Mouse (Mus musculus) lung, embryonic 16.5 days (tissue): ENCODE data around the gene Fbxl14. TPM values are rescaled to one million over a fixed set of nuclear protein-coding genes. Genes with fewer than 3 reads are reported as not detected.

Source experiments
- ATAC-seq: fragments of 200-750 bp; cut with Nextera tagmentation; 2 replicates; pipeline ENCODE4 v1.8.0; 2017; ENCODE audit warnings: low read depth, mild to moderate bottlenecking, moderate library complexity
- H3K27ac ChIP-seq: fragments of 300-500 bp; sonication (generic); 2 replicates; pipeline ENCODE4 v1.5.1; 2014; ENCODE audit warnings: mild to moderate bottlenecking, control low read depth, low read length
- H3K27me3 ChIP-seq: fragments of 300-500 bp; sonication (generic); 2 replicates; pipeline ENCODE4 v1.6.1; 2014; ENCODE audit warnings: low read depth, low read length, mixed read lengths; ENCODE audit not compliant: control insufficient read depth, insufficient read depth
- H3K36me3 ChIP-seq: fragments of 300-500 bp; sonication (generic); 2 replicates; pipeline ENCODE4 v1.6.1; 2014; ENCODE audit warnings: low read length; ENCODE audit not compliant: control insufficient read depth, insufficient read depth
- H3K4me1 ChIP-seq: fragments of 300-500 bp; sonication (generic); replicated peaks from 2 replicates; pipeline ENCODE4 v1.6.1; 2014; ENCODE audit warnings: low read length, mixed read lengths; ENCODE audit not compliant: control insufficient read depth, insufficient read depth
- H3K4me2 ChIP-seq: fragments of 300-500 bp; sonication (generic); 2 replicates; pipeline ENCODE4 v1.6.1; 2014; ENCODE audit warnings: low read depth, low read length, control low read depth
- H3K4me3 ChIP-seq: fragments of 300-500 bp; sonication (generic); 2 replicates; pipeline ENCODE4 v1.5.1; 2014; ENCODE audit warnings: mild to moderate bottlenecking, low read length, control low read depth
- H3K9ac ChIP-seq: fragments of 300-500 bp; sonication (generic); 2 replicates; pipeline ENCODE4 v1.6.1; 2014; ENCODE audit warnings: low read length, control low read depth
- H3K9me3 ChIP-seq: fragments of 300-500 bp; sonication (generic); 2 replicates; pipeline ENCODE4 v1.6.1; 2016; ENCODE audit warnings: low read length; ENCODE audit not compliant: control insufficient read depth
- WGBS: fragments of 180-500 bp; shearing (Covaris S2); extraction: QIAGEN DNeasy Blood & Tissue Kit; methylation state at CpG from one replicate; pipeline ENCODE4 v1.1.7; 2014; 5-methylcytosine and 5-hydroxymethylcytosine counted together
- polyA plus RNA-seq: library from polyadenylated mRNA; unstranded; fragments of >200 nt; fragmentation: Nextera tagmentation; extraction: Ambion mirVana; gene quantifications from 2 replicates; pipeline ENCODE4 v1.2.1, GENCODE M21; 2015

Gene Fbxl14
- polyA plus RNA-seq, 1 experiment from 2014 or later = 4.0 TPM

GRCm38 (mm10) chr6:119448321-119449059 lies 31.0 kb upstream of the Fbxl14 start:
- 9% methylated on average over 18 of the region's 18 CpGs for WGBS
- Histone ChIP-seq H3K27ac (no peak overlapping the region), H3K36me3 (no peaks in the 10 kb centered on the region), H3K9ac (peak overlapping the region; percentile 52), H3K4me1 (peaks cover 31% of the 10 kb centered on the region), H3K9me3 (no peaks in the 10 kb centered on the region), H3K4me3 (peak overlapping the region; percentile 42), H3K4me2 (peak overlapping the region; percentile 77), H3K27me3 (no peaks in the 10 kb centered on the region)
- ATAC-seq = peak; percentile 27

GRCm38 (mm10) chr6:119449060-119449499 lies 30.4 kb upstream of the Fbxl14 start:
- H3K9me3 ChIP-seq = no peaks in the 10 kb centered on the region
- H3K4me2 ChIP-seq = peak overlapping the region; percentile 77
- no peaks in the 10 kb centered on the region for H3K27me3 ChIP-seq
- ATAC-seq = peak; percentile 69
- H3K4me1 ChIP-seq = peaks cover 27% of the 10 kb centered on the region
- no peak overlapping the region for H3K27ac ChIP-seq
- H3K36me3 ChIP-seq = no peaks in the 10 kb centered on the region
- H3K4me3 ChIP-seq = peak overlapping the region; percentile 42
- 3% methylated on average over 23 of the region's 23 CpGs for WGBS
- peak overlapping the region; percentile 52 for H3K9ac ChIP-seq

DNA sequence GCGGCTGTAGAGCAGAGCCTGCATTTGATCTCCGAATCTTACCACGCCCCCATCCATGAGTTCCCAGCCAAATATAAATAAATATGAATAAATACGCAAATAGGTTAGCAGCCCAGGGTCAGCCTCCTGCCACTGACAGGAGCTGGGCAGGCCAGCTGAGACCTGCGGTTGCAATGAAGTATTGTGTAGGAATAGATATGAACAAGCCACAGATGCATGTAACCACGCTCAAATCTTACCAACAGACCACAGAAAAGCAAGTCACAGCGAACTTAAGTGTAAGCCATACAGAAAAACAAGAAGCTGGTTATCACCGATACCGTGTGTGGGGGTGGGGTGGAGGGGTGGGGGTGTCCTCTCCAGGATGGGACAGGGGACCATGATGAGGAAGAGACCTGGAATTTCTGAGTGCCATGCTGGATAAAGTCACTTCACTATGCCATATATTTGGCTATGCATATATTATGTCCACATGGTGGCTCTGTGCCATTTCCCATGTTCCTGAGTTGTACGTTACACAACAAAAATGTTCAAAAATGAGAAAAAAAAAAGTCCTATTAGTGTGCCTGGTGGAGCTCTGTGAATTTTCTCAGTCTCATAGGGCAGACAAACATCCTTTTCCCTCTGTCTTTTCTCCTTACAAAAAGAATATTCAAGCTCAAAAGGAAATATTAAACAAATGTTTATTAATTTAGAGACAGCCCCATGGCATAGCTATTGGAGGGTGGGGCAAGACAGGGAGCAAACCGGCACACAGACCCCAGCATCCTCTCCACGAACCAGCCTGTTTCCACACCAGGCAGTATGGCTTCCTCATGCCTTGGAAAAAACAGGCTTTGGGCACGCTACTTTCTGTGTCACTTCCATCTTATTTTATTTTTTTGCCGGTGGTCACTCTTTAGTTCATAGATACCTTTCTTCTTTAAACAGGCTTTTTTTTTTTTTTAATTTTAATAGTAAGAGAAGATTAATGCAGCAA lies 28.2 kb upstream of the Fbxl14 start:
- Histone ChIP-seq H3K4me3 (peak overlapping the region; percentile 42), H3K27me3 (no peaks in the 10 kb centered on the region), H3K9ac (no peak overlapping the region), H3K27ac (peak overlapping the region; percentile 68; the same call in 1 of the 2 replicates), H3K9me3 (no peaks in the 10 kb centered on the region), H3K4me1 (peaks cover 27% of the 10 kb centered on the region), H3K4me2 (peak overlapping the region; percentile 82), H3K36me3 (no peaks in the 10 kb centered on the region)
- 22% methylated on average over 14 of the region's 14 CpGs for WGBS
- no peak for ATAC-seq

GRCm38 (mm10) chr6:119451981-119452499 lies 27.4 kb upstream of the Fbxl14 start:
- Histone ChIP-seq H3K27me3 (no peaks in the 10 kb centered on the region), H3K4me3 (peak overlapping the region; percentile 42), H3K4me1 (peaks cover 27% of the 10 kb centered on the region), H3K27ac (peak overlapping the region; percentile 68), H3K4me2 (peak overlapping the region; percentile 82), H3K36me3 (no peaks in the 10 kb centered on the region), H3K9ac (peak overlapping the region; percentile 55), H3K9me3 (no peaks in the 10 kb centered on the region)
- WGBS = under 1% methylated on average over 15 of the region's 15 CpGs
- ATAC-seq = peak; percentile 71

- H3K9ac ChIP-seq = no peak overlapping the region
- no peak for ATAC-seq
- WGBS = 55% methylated on average over 8 of the region's 8 CpGs
Measured at GRCm38 (mm10) chr6:119458166-119458565, 21.3 kb upstream of the Fbxl14 start.

DNA sequence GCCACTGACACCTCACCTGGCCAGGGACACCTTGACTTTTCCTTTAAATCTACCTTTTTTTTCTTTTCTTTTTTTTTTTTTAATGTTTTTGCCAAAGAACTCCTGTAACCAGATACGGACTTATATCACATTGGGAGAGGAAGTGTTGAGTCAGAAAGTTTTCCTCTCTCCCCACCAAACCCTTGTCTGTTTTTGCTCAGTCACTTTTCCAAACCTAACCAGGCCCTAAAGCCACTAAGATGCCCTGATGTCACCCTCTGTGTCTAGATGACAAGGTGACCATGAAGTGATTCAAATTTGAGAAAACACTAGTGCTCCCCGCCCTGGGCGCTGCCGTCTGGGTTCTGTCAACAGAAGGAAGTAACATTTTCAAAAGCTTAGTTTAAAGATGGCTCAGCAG lies 20.4 kb upstream of the Fbxl14 start:
- no peak overlapping the region for H3K4me3 ChIP-seq
- no peak for ATAC-seq
- no peaks in the 10 kb centered on the region for H3K27me3 ChIP-seq
- H3K4me2 ChIP-seq = no peak overlapping the region
- no peaks in the 10 kb centered on the region for H3K4me1 ChIP-seq
- H3K27ac ChIP-seq = no peak overlapping the region
- no peaks in the 10 kb centered on the region for H3K9me3 ChIP-seq
- WGBS = 57% methylated on average over 4 of the region's 4 CpGs
- H3K9ac ChIP-seq = no peak overlapping the region
- H3K36me3 ChIP-seq = no peaks in the 10 kb centered on the region

More at GRCm38 (mm10) chr6:119458166-119458565, 21.3 kb upstream of the Fbxl14 start:
- Histone ChIP-seq H3K27me3 (no peaks in the 10 kb centered on the region), H3K36me3 (no peaks in the 10 kb centered on the region), H3K4me2 (no peak overlapping the region), H3K27ac (no peak overlapping the region), H3K9me3 (no peaks in the 10 kb centered on the region), H3K4me3 (no peak overlapping the region), H3K4me1 (no peaks in the 10 kb centered on the region)

GRCm38 (mm10) chr6:119460391-119460790 lies 19.1 kb upstream of the Fbxl14 start:
- Histone ChIP-seq H3K9me3 (no peaks in the 10 kb centered on the region), H3K4me1 (no peaks in the 10 kb centered on the region), H3K27me3 (no peaks in the 10 kb centered on the region), H3K4me3 (no peak overlapping the region), H3K4me2 (no peak overlapping the region), H3K36me3 (no peaks in the 10 kb centered on the region), H3K9ac (no peak overlapping the region), H3K27ac (no peak overlapping the region)
- no peak for ATAC-seq
- WGBS = 73% methylated on average over 5 of the region's 5 CpGs

DNA sequence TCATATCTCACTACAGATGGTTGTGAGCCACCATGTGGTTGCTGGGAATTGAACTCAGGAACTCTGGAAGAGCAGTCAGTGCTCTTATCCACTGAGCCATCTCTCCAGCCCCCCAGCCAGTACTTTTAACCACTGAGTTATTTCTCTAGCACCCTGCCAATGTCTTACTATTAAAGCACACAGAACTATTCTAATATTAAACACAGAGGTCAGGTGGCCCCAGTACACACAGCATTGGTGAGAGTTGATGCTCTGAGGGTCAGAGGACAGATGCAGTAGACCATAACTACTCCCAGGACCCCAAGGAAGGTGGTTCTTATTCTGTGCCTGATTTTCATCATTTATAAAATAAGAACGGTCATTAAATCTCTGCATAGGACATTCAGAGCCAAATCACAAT lies 13.3 kb upstream of the Fbxl14 start:
- WGBS = 89% methylated on average over 1 of the region's 1 CpGs

More for the DNA sequence above, 13.3 kb upstream of the Fbxl14 start:
- no peak overlapping the region for H3K4me3 ChIP-seq
- no peak for ATAC-seq
- H3K9me3 ChIP-seq = no peaks in the 10 kb centered on the region
- no peaks in the 10 kb centered on the region for H3K4me1 ChIP-seq
- H3K27ac ChIP-seq = no peak overlapping the region
- H3K4me2 ChIP-seq = no peak overlapping the region
- H3K27me3 ChIP-seq = no peaks in the 10 kb centered on the region
- H3K36me3 ChIP-seq = no peaks in the 10 kb centered on the region
- H3K9ac ChIP-seq = no peak overlapping the region
